Mouse (Mus musculus): ENCODE results near the gene Tmem127.
"Not testable (repeated sequence)": the region's sequence is repeated elsewhere in the genome, so short reads cannot be mapped to it uniquely, and the experiment has no call there.

Tmem127 gene

DNA sequence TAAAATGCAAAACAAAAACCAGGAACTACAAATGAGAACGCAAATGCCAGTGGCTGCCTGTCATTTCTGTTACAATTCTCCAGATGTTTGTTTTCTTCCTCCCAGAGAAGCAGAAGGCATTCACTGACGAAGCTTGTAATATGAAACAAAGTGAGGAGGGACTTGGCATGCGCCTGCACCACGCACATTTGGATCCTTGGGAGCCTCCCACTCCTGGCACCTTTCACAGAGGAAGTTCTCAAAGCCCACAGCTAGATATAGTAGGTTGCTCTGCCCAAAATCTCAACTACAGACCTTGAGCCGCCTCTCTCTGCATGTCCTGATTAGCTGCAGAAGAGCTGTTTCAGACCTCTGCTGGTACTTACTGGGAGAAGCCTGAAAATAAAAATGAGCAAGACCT, 11.6 kb downstream of the Tmem127 start:
- in situ Hi-C loops (cut with MboI, MseI) = loop anchor here (10.0 kb wide), 1 partner anchor 1845 kb away; the partner anchor contains the start of gene Polr1b

- in situ Hi-C loops (cut with MboI, MseI) = no loop called here
These were observed 14.8 kb downstream of the Tmem127 start for GRCm38 (mm10) chr2:127262480-127262879.

DNA sequence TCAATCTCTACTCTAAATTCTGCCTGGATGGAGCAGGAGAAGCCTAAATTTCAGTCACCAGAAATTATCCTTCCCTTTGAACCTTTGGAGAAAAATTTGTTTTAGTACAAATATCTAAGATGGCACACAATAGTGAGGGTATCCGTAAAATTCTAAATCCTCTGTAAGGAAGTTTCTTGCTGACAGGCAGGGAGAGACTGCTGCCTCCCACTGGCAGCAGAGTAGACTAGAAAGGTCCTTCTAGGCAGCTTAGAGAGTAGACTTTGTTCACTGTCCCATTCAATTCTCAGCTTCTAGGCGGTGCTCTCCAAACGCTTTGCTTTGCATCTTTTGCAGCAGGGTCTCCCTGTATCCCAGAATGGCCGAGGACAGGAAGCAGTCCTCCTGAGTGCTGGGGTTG, 20.1 kb downstream of the Tmem127 start:
- in situ Hi-C loops (cut with MboI, MseI) = no loop called here

GRCm38 (mm10) chr2:127269491-127270299, 22.0 kb downstream of the Tmem127 start, which contains the start of gene Stard7:
Gene Stard7, plus strand, starts transcription at chr2:127270218.
- in situ Hi-C loops (cut with MboI, MseI) = no loop called here

DNA sequence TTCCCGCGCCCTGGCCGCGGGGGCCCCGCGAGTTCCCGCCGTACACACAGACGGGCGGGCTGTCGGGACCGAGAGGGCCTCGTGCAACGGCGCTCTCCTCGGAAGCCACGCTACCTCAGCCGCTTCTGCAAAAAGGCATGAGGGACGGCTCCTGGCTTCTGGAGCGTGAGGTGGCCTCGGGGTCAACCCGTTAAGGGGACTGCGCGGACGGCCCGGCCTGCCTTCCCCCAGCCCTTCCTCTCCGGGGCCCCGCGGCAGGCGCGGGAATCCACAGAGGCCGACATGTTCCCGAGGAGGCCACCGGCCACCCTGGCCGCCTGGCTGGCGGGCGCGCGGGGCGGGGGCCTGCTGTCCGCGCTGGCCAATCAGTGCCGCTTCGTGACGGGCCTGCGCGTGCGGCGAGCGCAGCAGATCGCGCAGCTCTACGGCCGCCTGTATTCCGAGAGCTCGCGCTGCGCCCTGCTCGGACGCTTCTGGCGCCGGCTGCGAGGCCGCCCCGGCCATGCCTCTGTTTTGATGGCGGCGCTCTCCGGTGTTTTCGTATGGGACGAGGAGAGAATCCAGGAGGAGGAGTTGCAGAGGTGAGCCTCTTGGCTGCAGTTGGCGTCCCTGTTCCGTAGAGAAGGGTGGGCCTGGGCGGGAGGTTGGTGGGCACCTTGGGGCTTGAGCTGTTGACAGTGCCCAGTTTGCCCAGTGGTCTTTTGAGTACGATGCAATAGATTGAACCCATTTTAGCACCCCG, 22.8 kb downstream of the Tmem127 start:
- in situ Hi-C loops (cut with MboI, MseI) = no loop called here

- in situ Hi-C loops (cut with MboI, MseI) = no loop called here
These were observed 23.4 kb downstream of the Tmem127 start for GRCm38 (mm10) chr2:127271042-127271515.

- in situ Hi-C loops (cut with MboI, MseI) = not testable (repeated sequence)
These were observed 24.3 kb downstream of the Tmem127 start for GRCm38 (mm10) chr2:127272049-127272448.

DNA sequence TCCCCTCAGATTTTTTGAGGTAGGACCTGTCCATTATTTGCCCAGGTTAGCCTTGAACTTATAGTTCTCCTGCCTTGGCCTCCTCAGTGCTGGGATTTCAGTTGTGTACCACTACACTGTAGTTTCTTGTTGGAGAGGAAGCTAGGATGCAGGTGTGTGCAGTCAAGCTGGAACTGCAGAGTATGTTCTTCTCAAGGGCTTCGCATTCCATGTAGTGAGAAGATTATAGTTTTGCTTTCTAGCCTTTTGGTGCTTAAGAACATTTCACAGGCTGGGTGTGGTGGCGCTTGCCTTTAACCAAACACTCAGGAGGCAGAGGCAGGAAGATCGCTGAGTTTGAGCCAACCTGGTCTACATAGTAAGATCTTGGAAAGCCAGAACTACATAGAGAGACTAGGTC, 25.1 kb downstream of the Tmem127 start:
- in situ Hi-C loops (cut with MboI, MseI) = no loop called here

DNA sequence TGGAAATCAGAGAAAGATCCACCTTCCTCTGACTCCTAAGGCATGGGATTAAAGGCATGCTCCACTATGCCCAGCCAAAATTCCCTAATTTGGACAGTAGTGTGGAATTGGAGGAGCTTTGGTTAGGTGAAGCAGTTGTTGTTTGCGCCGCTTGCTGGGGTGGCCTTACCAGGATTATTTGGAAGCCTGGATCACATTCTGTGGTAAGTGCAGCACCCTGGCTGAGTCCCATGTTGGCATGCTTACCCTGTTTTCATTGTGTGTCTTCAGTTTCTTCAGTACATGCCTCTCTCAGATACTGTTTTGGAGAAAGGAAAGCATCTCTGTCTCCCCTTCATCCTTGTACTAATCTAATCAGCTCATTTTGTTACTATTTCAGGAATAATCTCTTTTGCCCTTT, 26.9 kb downstream of the Tmem127 start:
- in situ Hi-C loops (cut with MboI, MseI) = no loop called here

- in situ Hi-C loops (cut with MboI, MseI) = loop anchor here (25.0 kb wide), 1 partner anchor 162 kb away; the partner anchor contains the start of genes Fahd2a and Gpat2
These were observed 28.0 kb downstream of the Tmem127 start for GRCm38 (mm10) chr2:127275551-127276320.

GRCm38 (mm10) chr2:127278162-127278561, 30.5 kb downstream of the Tmem127 start:
- in situ Hi-C loops (cut with MboI, MseI) = loop anchor here (25.0 kb wide), 1 partner anchor 159 kb away; the partner anchor contains the start of genes Fahd2a and Gpat2

DNA sequence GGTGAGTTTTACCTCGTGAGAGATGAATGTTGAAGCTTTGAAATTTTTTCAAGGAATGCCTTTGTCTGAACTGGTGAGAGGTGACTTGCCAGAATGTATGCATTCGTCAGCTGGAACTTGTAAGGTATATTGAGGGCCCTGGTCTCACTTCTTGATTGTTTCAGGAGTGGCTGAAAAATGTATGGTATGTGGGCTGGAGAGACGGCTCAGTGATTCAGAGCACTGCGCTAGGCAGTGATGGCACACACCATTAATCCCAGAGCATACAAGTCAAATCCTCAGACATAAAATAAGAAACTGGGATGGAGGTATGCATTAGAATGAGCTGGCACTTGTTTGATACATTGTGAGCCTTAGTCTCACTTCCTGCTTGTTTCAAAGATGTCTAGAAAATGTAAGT, 44.5 kb downstream of the Tmem127 start:
- in situ Hi-C loops (cut with MboI, MseI) = loop anchor here (25.0 kb wide), 1 partner anchor 145 kb away; the partner anchor contains the start of genes Fahd2a and Gpat2

GRCm38 (mm10) chr2:127297001-127297805, 49.5 kb downstream of the Tmem127 start:
- in situ Hi-C loops (cut with MboI, MseI) = loop anchor here (25.0 kb wide), 1 partner anchor 140 kb away; the partner anchor contains the start of genes Fahd2a and Gpat2

DNA sequence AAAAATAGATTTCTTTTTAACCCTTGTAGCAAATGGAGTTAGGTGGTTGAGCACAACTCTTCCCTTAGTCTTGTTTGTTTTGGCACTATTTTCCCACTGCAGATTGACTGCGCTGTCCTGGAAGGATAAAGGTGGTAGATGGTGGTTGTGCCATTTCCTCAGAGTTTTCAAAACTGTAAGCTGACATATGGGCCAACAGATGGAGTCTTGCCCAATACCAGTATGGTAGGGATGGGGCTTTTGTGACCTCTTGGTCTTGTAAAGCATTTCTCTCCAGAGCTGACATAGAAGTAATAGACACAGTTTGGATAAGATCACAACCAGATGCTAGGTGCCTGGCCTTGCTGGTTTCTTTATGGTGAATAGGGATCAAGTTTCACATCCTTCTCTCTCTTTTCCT, 50.3 kb downstream of the Tmem127 start:
- in situ Hi-C loops (cut with MboI, MseI) = loop anchor here (25.0 kb wide), 1 partner anchor 139 kb away; the partner anchor contains the start of genes Fahd2a and Gpat2

GRCm38 (mm10) chr2:127300701-127301100, 53.0 kb downstream of the Tmem127 start:
- in situ Hi-C loops (cut with MboI, MseI) = loop anchor here (25.0 kb wide), 1 partner anchor 1137 kb away; no protein-coding TSS in a partner anchor

DNA sequence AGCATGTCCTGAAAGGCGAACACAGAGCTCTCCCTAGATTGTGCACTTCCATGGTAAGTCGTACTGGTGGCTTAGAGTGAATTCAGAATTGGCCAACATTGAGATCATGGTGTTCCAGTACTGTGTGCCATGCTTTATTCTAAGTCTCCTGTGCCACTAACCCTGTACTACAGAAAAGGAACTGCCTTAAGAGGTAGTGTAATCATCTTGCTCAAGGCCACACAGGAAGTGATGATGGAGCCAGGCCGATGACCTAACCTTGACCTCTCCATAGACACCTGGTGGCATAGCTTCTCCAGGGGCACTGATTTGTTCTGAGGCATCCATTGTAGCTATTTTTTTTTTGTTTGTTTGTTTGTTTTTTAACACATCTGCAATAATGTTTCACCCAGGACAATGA, 54.2 kb downstream of the Tmem127 start:
- in situ Hi-C loops (cut with MboI, MseI) = loop anchor here (25.0 kb wide), 1 partner anchor 1135 kb away; no protein-coding TSS in a partner anchor

- in situ Hi-C loops (cut with MboI, MseI) = loop anchor here (25.0 kb wide), 1 partner anchor 1133 kb away; no protein-coding TSS in a partner anchor
These were observed 56.5 kb downstream of the Tmem127 start for GRCm38 (mm10) chr2:127304192-127304591.

DNA sequence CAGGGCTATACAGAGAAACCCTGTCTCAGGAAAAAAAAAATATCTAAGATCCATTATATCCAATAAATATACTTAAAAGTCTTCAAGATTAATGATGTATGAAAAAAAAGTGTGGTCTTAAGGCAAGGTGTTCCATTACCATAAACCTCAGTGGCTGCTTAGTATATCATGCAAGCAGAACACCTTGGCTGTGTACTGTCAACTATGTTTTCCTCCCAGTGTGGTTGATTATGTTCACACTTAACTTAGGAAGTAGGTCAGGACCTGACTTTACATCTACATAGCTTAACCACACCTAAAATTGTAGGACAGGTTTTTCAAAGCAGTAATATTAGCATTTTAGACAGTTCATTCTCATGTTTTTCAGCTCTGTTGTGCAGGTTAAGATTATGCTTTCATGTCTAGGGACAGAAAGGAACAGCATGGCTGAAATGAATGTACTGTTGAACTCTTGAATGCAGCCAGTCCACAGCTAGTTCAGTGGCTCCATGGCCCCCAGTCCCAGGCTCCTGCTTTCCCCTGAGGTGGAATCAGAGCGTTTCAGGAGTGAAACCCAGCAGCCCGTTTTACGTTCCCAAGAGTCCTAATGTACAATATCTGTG, 57.0 kb downstream of the Tmem127 start:
- in situ Hi-C loops (cut with MboI, MseI) = loop anchor here (5.0 to 25.0 kb wide), 2 partner anchors 38 to 1133 kb away; no protein-coding TSS in a partner anchor

- in situ Hi-C loops (cut with MboI, MseI) = loop anchor here (5.0 to 25.0 kb wide), 2 partner anchors 36 to 1131 kb away; no protein-coding TSS in a partner anchor
These were observed 58.4 kb downstream of the Tmem127 start for GRCm38 (mm10) chr2:127306123-127306522.
